Mouse (Mus musculus): ENCODE measurements at regions not wholly inside any gene's neighbourhood (a gene's known extent, or its start where the extent isn't known, plus 50 kb on each side); places are given as distances from the start of the nearest gene placed in this dataset.

GRCm38 (mm10) chr1:166807163-166807945 lies 125.7 kb upstream of the Fmo9 start:
- TF ChIP-seq MYOD1 (IDR thresholded peaks at IDR 0.05; ENCODE audit: control insufficient read depth in 1 of 3, insufficient read length in 2 of 3, low read depth in 2 of 3): no peak
- no peak for TF ChIP-seq POLR2A (IDR thresholded peaks at IDR 0.05; ENCODE audit: insufficient read length, low read depth)
- TF ChIP-seq MAX (IDR thresholded peaks at IDR 0.05; ENCODE audit: low read depth): no peak
- no peak for TF ChIP-seq CEBPB (IDR thresholded peaks at IDR 0.05; ENCODE audit: insufficient read depth, poor library complexity, severe bottlenecking)
- no peak for TF ChIP-seq POLR2AphosphoS2 (IDR thresholded peaks at IDR 0.05; ENCODE audit: insufficient read length, low read depth)
- TF ChIP-seq SRF (IDR thresholded peaks at IDR 0.05; ENCODE audit: control insufficient read depth, insufficient read length, low read depth): no peak
- TF ChIP-seq USF1 (IDR thresholded peaks at IDR 0.05; ENCODE audit: low read depth): no peak
- no peak for TF ChIP-seq TCF12 (IDR thresholded peaks at IDR 0.05; ENCODE audit: insufficient read depth, poor library complexity, severe bottlenecking)
- TF ChIP-seq E2F4 (IDR thresholded peaks at IDR 0.05; ENCODE audit: insufficient read depth): no peak

Measured in myocyte (in vitro differentiated cells).